Mouse (Mus musculus): ENCODE results near the gene Tbxas1.

Gene Tbxas1

GRCm38 (mm10) chr6:38959502-38959901, 84.3 kb downstream of the Tbxas1 start:
- DNase-seq (ENCODE audit: low read depth, low spot score): no peak

- no peak for DNase-seq (ENCODE audit: low read depth, low spot score)
Measured at GRCm38 (mm10) chr6:38960367-38960766, 85.2 kb downstream of the Tbxas1 start.

GRCm38 (mm10) chr6:38960791-38961426, 85.7 kb downstream of the Tbxas1 start:
- no peak for DNase-seq (ENCODE audit: low read depth, low spot score)

GRCm38 (mm10) chr6:38961427-38962033, 86.3 kb downstream of the Tbxas1 start:
- no peak for DNase-seq (ENCODE audit: low read depth, low spot score)

- DNase-seq (ENCODE audit: low read depth, low spot score): no peak
Measured at GRCm38 (mm10) chr6:38966839-38967238, 91.6 kb downstream of the Tbxas1 start.

- no peak for DNase-seq (ENCODE audit: low read depth, low spot score)
Measured at GRCm38 (mm10) chr6:38967288-38967687, 92.1 kb downstream of the Tbxas1 start.

- DNase-seq (ENCODE audit: low read depth, low spot score): no peak
Measured at GRCm38 (mm10) chr6:38967988-38968387, 92.8 kb downstream of the Tbxas1 start.

- DNase-seq (ENCODE audit: low read depth, low spot score): no peak
Measured at GRCm38 (mm10) chr6:38969944-38970740, 94.9 kb downstream of the Tbxas1 start.

- no peak for DNase-seq (ENCODE audit: low read depth, low spot score)
Measured at GRCm38 (mm10) chr6:38970759-38971158, 95.6 kb downstream of the Tbxas1 start.

GRCm38 (mm10) chr6:38972826-38973225, 97.6 kb downstream of the Tbxas1 start:
- DNase-seq (ENCODE audit: low read depth, low spot score): no peak

GRCm38 (mm10) chr6:38973441-38974161, 98.4 kb downstream of the Tbxas1 start:
- DNase-seq (ENCODE audit: low read depth, low spot score): no peak

- no peak for DNase-seq (ENCODE audit: low read depth, low spot score)
Measured at GRCm38 (mm10) chr6:38974162-38974525, 98.9 kb downstream of the Tbxas1 start.

GRCm38 (mm10) chr6:38974536-38975268, 99.5 kb downstream of the Tbxas1 start:
- DNase-seq (ENCODE audit: low read depth, low spot score): no peak

- DNase-seq (ENCODE audit: low read depth, low spot score): no peak
Measured at GRCm38 (mm10) chr6:38975866-38976265, 100.7 kb downstream of the Tbxas1 start.

GRCm38 (mm10) chr6:38976355-38976754, 101.2 kb downstream of the Tbxas1 start:
- DNase-seq (ENCODE audit: low read depth, low spot score): no peak

GRCm38 (mm10) chr6:38980921-38981715, 105.9 kb downstream of the Tbxas1 start:
- DNase-seq (ENCODE audit: low read depth, low spot score): no peak

GRCm38 (mm10) chr6:38982071-38982470, 106.9 kb downstream of the Tbxas1 start:
- no peak for DNase-seq (ENCODE audit: low read depth, low spot score)

- no peak for DNase-seq (ENCODE audit: low read depth, low spot score)
Measured at GRCm38 (mm10) chr6:38982656-38983055, 107.5 kb downstream of the Tbxas1 start.

GRCm38 (mm10) chr6:38983060-38983459, 107.9 kb downstream of the Tbxas1 start:
- DNase-seq (ENCODE audit: low read depth, low spot score): no peak

- no peak for DNase-seq (ENCODE audit: low read depth, low spot score)
Measured at GRCm38 (mm10) chr6:38984626-38985025, 109.4 kb downstream of the Tbxas1 start.

- DNase-seq (ENCODE audit: low read depth, low spot score): no peak
Measured at GRCm38 (mm10) chr6:38986641-38987040, 111.4 kb downstream of the Tbxas1 start.
